Mouse (Mus musculus): ENCODE measurements around the gene Myh2.

Gene Myh2

DNA sequence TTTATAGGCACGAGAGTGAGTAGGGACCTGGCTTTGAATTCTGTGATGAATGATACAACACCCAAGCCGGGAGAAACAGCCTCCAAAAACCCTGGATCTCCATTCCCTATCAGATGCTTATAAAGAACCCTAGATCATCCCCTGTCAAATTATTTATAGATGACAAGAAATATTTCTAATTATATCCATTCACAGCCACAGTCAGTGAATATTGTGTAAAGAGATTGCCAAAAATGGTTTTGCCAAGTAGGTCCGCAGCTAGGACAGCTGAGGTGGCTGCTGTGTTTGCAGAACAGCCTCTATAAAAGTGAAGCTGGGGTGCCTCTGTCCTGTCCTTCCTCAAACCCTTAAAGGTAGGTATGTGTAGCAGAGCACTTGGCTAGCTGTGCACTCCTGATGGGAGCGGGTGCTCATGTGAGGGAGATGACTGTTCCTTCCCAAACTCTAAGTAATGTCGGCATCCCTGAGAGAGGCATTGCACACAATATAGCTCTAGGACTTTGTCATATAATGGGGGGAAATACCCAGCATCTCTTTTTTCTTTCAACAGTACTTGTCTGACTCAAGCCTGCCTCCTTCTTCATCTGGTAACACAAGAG is 66.8 kb downstream of the Myh2 start, which contains the start of gene Myh4:
Gene Myh4, plus strand, starts transcription at position 549 of the 599 bp plus-strand sequence.
- no peak for DNase-seq (ENCODE audit: extremely low spot score)

DNA sequence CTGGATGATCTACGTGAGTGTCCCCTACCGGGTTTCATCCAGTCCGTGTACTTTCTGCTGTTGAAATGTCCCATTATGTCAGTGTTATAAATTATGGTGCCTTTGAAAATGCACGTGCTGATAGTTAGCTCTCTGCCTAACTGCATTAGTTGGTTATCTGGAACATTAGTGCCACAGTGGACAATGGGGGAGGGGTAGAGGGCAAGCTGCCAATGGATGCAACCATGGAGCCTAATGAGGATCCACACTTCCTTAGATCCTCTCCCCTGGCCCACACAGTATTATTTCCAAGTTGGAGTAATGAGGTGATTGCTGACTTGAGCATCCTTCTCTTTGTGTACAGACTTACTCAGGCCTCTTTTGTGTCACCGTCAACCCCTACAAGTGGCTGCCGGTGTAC is 70.2 kb downstream of the Myh2 start:
- DNase-seq (ENCODE audit: extremely low spot score), result no peak

Measured in embryo, embryonic 9.5 days (tissue).